Mouse (Mus musculus): ENCODE measurements at regions not wholly inside any gene's neighbourhood (a gene's known extent, or its start where the extent isn't known, plus 50 kb on each side); places are given as distances from the start of the nearest gene placed in this dataset.

- Histone ChIP-seq H3K27ac (replicated peaks in 1 of 2; ENCODE audit: control insufficient read depth in 1 of 2, insufficient read depth in 1 of 2, low read depth in 2 of 2, low read length in 2 of 2) (no peak overlapping the region), H3K4me3 (ENCODE audit: control insufficient read depth in 1 of 2, insufficient read depth in 1 of 2, low read depth in 1 of 2, low read length in 2 of 2) (no peak overlapping the region), H3K4me2 (ENCODE audit: low read length) (no peak overlapping the region), H3K27me3 (ENCODE audit: control insufficient read depth, insufficient read depth, low read length) (no peaks in the 10 kb centered on the region), H3K9ac (ENCODE audit: low read length) (no peak overlapping the region), H3K4me1 (ENCODE audit: control insufficient read depth in 2 of 2, insufficient read depth in 2 of 2, low read length in 2 of 2) (no peaks in the 10 kb centered on the region), H3K9me3 (ENCODE audit: control insufficient read depth, low read length) (no peaks in the 10 kb centered on the region), H3K36me3 (ENCODE audit: control insufficient read depth, insufficient read depth, low read length) (no peaks in the 10 kb centered on the region)
- no peak for ATAC-seq (ENCODE audit: insufficient number of reproducible peaks, insufficient read depth, low FRiP score, low read depth)
- WGBS = 35% methylated on average over 3 of the region's 3 CpGs
These were observed 455.9 kb downstream of the Gm597 start for GRCm38 (mm10) chr1:28324141-28324540.

Measured in heart, embryonic 14.5 days (tissue).